Mouse (Mus musculus) E14TG2a.4 (cell line): ENCODE data around the gene Prpf18.
A peak's percentile ranks its signal among the peaks of the same experiment; 100 is the strongest.

Experiments
- H3K27me3 ChIP-seq: 2 replicates; pipeline ENCODE4 v1.6.1; 2014; ENCODE audit warnings: low read length, control low read depth; ENCODE audit not compliant: insufficient read depth
- H3K36me3 ChIP-seq: 2 replicates; pipeline ENCODE4 v1.6.1; 2014; ENCODE audit warnings: low read length, control low read depth; ENCODE audit not compliant: insufficient read depth
- H3K4me1 ChIP-seq: replicated peaks from 2 replicates; pipeline ENCODE4 v1.6.1; 2014; ENCODE audit warnings: low read depth, low read length, control low read depth
- H3K4me3 ChIP-seq: replicated peaks from 2 replicates; pipeline ENCODE4 v1.5.1; 2014; ENCODE audit warnings: mild to moderate bottlenecking, low read length
- H3K9me3 ChIP-seq: 2 replicates; pipeline ENCODE4 v1.6.1; 2014; ENCODE audit warnings: low read length, control low read depth
- CTCF ChIP-seq: conservative IDR thresholded peaks from 2 replicates; pipeline ENCODE4 v1.5.1; 2014; ENCODE audit warnings: low read length
- NANOG ChIP-seq: IDR thresholded peaks from 2 replicates; pipeline ENCODE4 v1.6.1; 2014; ENCODE audit warnings: borderline replicate concordance, low read length, mixed read lengths
- POU5F1 ChIP-seq: IDR thresholded peaks from 2 replicates; pipeline ENCODE4 v1.6.1; 2014; ENCODE audit warnings: low read length, borderline replicate concordance

Prpf18 gene

GRCm38 (mm10) chr2:4638189-4638588, 13.7 kb downstream of the Prpf18 start:
- H3K4me1 ChIP-seq, result peaks cover 24% of the 10 kb centered on the region
- no peak for TF ChIP-seq CTCF
- TF ChIP-seq POU5F1, result no peak
- no peak for TF ChIP-seq NANOG
- H3K4me3 ChIP-seq, result no peak overlapping the region
- no peaks in the 10 kb centered on the region for H3K27me3 ChIP-seq
- no peaks in the 10 kb centered on the region for H3K9me3 ChIP-seq
- peaks cover 82% of the 10 kb centered on the region for H3K36me3 ChIP-seq

GRCm38 (mm10) chr2:4636656-4637055, 15.3 kb downstream of the Prpf18 start:
- no peak for TF ChIP-seq CTCF
- TF ChIP-seq POU5F1, result no peak
- no peak for TF ChIP-seq NANOG
- peaks cover 33% of the 10 kb centered on the region for H3K4me1 ChIP-seq
- no peaks in the 10 kb centered on the region for H3K27me3 ChIP-seq
- H3K36me3 ChIP-seq, result peaks cover 83% of the 10 kb centered on the region
- H3K4me3 ChIP-seq, result no peak overlapping the region
- no peaks in the 10 kb centered on the region for H3K9me3 ChIP-seq

DNA sequence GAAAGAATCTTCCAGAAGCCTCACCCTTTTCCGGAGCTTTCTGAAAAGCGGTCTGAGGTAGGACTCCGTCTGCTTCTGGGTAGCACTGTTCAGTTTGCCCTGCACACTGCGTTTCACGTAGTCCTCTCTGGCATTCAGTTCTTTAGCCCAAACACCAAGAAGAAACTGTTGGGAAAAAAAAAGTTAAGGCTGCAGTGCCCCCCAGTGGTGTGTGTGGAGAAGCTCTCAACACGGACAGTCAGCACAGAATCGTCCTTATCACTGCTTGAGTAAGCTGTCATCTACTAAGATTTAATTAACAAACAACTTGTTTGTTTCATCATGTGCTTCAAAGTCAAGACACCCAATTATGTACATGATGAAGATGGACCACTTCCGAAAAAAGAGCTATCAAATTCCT, 16.1 kb downstream of the Prpf18 start:
- no peak for TF ChIP-seq NANOG
- TF ChIP-seq POU5F1, result no peak
- peak; percentile 36 for TF ChIP-seq CTCF
- H3K9me3 ChIP-seq, result no peaks in the 10 kb centered on the region
- no peaks in the 10 kb centered on the region for H3K27me3 ChIP-seq
- H3K4me3 ChIP-seq, result no peak overlapping the region
- H3K36me3 ChIP-seq, result peaks cover 85% of the 10 kb centered on the region
- H3K4me1 ChIP-seq, result peaks cover 33% of the 10 kb centered on the region

DNA sequence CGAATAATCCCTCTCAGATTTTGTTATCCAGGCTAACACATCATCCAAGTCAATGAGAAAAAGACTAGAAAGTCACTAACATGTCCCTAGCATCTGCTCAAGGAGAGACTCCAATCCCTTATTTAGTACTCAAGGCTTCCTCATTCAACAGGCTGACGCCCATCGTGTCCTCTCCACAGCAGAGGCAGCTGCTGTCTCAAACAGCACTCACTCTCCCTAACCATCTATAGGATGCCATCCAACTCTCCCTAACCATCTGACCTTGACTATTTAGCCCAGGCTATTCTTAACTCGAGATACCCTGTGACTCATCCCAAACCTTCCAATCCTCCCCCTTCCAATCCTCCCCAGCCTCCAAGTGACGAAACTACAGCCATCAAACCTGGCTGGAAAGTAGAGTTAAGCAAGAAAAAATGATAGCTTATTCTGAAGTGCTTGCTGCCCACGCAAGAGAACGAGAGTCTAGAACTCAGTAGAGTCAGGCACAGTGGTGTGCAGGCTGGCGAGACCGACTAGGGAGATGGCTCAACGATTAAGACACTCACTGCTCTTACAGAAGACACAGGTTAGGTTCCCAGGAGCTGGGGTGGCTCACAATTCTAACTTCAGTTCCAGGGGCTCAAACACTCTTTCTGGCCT, 21.6 kb downstream of the Prpf18 start:
- TF ChIP-seq POU5F1, result no peak
- no peak for TF ChIP-seq NANOG
- no peak for TF ChIP-seq CTCF
- peaks cover 48% of the 10 kb centered on the region for H3K36me3 ChIP-seq
- H3K27me3 ChIP-seq, result no peaks in the 10 kb centered on the region
- H3K9me3 ChIP-seq, result no peaks in the 10 kb centered on the region
- H3K4me3 ChIP-seq, result no peak overlapping the region
- H3K4me1 ChIP-seq, result peaks cover 42% of the 10 kb centered on the region

- Histone ChIP-seq H3K4me3 (0 out of 2 replicates have a peak overlapping the region, but pooled peaks have one; percentile 27), H3K4me1 (peaks cover 42% of the 10 kb centered on the region), H3K36me3 (peaks cover 40% of the 10 kb centered on the region), H3K27me3 (no peaks in the 10 kb centered on the region), H3K9me3 (no peaks in the 10 kb centered on the region)
- TF ChIP-seq NANOG (no peak), POU5F1 (no peak), CTCF (no peak)
These were observed 22.4 kb downstream of the Prpf18 start for GRCm38 (mm10) chr2:4629470-4629869.

DNA sequence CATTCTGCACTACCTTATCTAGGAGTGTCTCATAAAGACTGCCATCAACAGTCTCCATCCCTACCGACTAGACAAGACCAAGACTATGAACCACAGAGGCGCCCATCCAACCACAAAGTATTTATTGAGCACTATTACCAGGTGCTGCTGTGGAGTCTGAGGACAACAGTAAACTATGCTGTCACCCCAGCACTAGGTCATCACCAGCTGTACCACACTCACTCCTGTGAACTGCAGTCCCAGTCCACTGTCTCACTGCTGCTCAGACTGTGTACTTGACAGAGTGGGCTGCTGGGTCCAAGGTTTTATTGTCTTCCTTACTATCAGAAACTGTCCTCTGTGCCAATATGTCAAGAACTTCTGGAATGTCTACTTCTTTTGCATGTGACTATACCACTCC, 23.0 kb downstream of the Prpf18 start:
- H3K9me3 ChIP-seq, result no peaks in the 10 kb centered on the region
- H3K36me3 ChIP-seq, result peaks cover 39% of the 10 kb centered on the region
- no peaks in the 10 kb centered on the region for H3K27me3 ChIP-seq
- 0 out of 2 replicates have a peak overlapping the region, but pooled peaks have one; percentile 27 for H3K4me3 ChIP-seq
- H3K4me1 ChIP-seq, result peaks cover 38% of the 10 kb centered on the region
- TF ChIP-seq NANOG (no peak), POU5F1 (no peak), CTCF (no peak)

DNA sequence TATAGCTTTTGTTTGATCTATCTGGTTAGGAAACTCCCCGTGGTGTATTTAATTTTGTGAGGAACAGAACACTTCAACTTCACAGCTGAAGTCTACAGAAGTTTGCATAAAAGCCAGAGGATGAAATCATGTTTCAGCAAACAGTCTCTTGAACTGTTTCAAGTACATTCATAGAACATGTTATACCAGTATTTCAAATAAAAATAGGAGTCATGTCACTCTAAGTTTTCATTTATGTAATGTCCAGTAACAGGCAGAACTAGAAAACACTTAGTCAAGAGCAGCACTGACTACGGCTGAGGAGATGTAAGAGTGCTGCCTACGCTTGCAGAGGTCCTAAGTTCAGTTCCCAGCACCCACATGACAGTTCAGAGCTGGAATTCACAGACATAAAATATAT, 25.0 kb downstream of the Prpf18 start:
- TF ChIP-seq NANOG, result no peak
- no peak for TF ChIP-seq CTCF
- no peak for TF ChIP-seq POU5F1
- H3K9me3 ChIP-seq, result no peaks in the 10 kb centered on the region
- H3K4me3 ChIP-seq, result no peak overlapping the region

DNA sequence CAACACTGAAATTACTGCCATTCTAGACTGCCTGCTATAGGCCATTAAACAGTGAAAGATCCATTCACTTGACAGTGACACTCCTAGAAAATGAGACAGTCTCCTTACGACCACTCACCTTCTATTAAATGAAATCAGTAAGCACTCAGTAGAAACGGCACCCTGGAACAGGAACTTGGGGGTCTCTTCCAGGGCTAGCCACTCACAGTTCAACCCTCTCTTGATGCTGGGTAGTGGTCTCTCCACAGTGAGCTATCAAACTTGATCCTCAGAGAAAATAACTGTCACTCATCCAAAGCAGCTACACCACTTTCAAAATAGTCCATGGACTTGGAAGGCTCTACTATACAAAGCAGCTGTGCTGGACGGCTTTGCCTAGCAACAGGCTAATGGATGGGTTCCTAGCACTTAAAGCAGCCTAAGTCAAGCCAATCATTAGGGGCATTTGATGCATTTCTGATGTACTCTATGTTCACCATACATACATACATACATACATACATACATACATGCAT, 30.4 kb downstream of the Prpf18 start:
- Histone ChIP-seq H3K36me3 (peaks cover 18% of the 10 kb centered on the region), H3K27me3 (no peaks in the 10 kb centered on the region), H3K4me3 (no peak overlapping the region), H3K4me1 (peaks cover 5% of the 10 kb centered on the region; the same call in 1 of the 2 replicates), H3K9me3 (no peaks in the 10 kb centered on the region)
- no peak for TF ChIP-seq POU5F1
- no peak for TF ChIP-seq NANOG
- no peak for TF ChIP-seq CTCF

More for the DNA sequence above, 25.0 kb downstream of the Prpf18 start:
- H3K36me3 ChIP-seq, result peaks cover 35% of the 10 kb centered on the region
- H3K4me1 ChIP-seq, result peaks cover 24% of the 10 kb centered on the region
- H3K27me3 ChIP-seq, result no peaks in the 10 kb centered on the region
